Mouse (Mus musculus): ENCODE results near the gene Prdm9.

The Prdm9 gene

GRCm38 (mm10) chr17:15527811-15528136 lies 36.4 kb downstream of the Prdm9 start:
- no peak for DNase-seq (ENCODE audit: low read depth, low spot score)

- DNase-seq (ENCODE audit: low read depth, low spot score) = peak; percentile 93
These were observed 37.0 kb downstream of the Prdm9 start, which contains the start of gene Pdcd2 for GRCm38 (mm10) chr17:15526986-15527810. Gene Pdcd2 (minus strand): TSS chr17:15527301.

- no peak for DNase-seq (ENCODE audit: low read depth, low spot score)
These were observed 37.9 kb downstream of the Prdm9 start for GRCm38 (mm10) chr17:15526304-15526703.

- no peak for DNase-seq (ENCODE audit: low read depth, low spot score)
These were observed 45.4 kb downstream of the Prdm9 start for GRCm38 (mm10) chr17:15518766-15519165.

GRCm38 (mm10) chr17:15518186-15518585 lies 46.0 kb downstream of the Prdm9 start:
- no peak for DNase-seq (ENCODE audit: low read depth, low spot score)

GRCm38 (mm10) chr17:15517776-15518175 lies 46.4 kb downstream of the Prdm9 start:
- DNase-seq (ENCODE audit: low read depth, low spot score) = no peak

GRCm38 (mm10) chr17:15510694-15511093 lies 53.5 kb downstream of the Prdm9 start:
- no peak for DNase-seq (ENCODE audit: low read depth, low spot score)

- peak; percentile 98 for DNase-seq (ENCODE audit: low read depth, low spot score)
These were observed 64.3 kb downstream of the Prdm9 start, which contains the start of the genes Psmb1 and Tbp for GRCm38 (mm10) chr17:15499656-15500394. Gene Psmb1 (minus strand): TSS chr17:15499751. Gene Tbp (plus strand): TSS chr17:15499888.

GRCm38 (mm10) chr17:15498753-15499113 lies 65.4 kb downstream of the Prdm9 start:
- no peak for DNase-seq (ENCODE audit: low read depth, low spot score)

- peak; percentile 85 for DNase-seq (ENCODE audit: low read depth, low spot score)
These were observed 66.0 kb downstream of the Prdm9 start for GRCm38 (mm10) chr17:15497882-15498752.

All from forelimb bud, embryonic 11.5 days (tissue).